Mouse (Mus musculus): ENCODE measurements at regions not wholly inside any gene's neighbourhood (a gene's known extent, or its start where the extent isn't known, plus 50 kb on each side); places are given as distances from the start of the nearest gene placed in this dataset.

- TF ChIP-seq CTCF (IDR thresholded peaks at IDR 0.05; ENCODE audit: low read depth) (no peak), EP300 (optimal IDR thresholded peaks at IDR 0.05) (no peak)
Measured at GRCm38 (mm10) chr2:138048341-138048740, 208.0 kb upstream of the Btbd3 start.

Measured in stomach, postnatal 0 days (tissue).